Mouse (Mus musculus) small intestine, adult 2 months (tissue): ENCODE data around the gene Abat.

Experiments
- CTCF ChIP-seq: fragments of 200-500 bp; IDR thresholded peaks from 2 replicates; pipeline ENCODE4 v1.5.1; 2012; ENCODE audit warnings: low read depth, mild to moderate bottlenecking, control low read depth, inconsistent platforms, low read length, moderate library complexity, mixed read lengths; ENCODE audit not compliant: insufficient replicate concordance, insufficient read length; ENCODE audit errors: extremely low read depth
- POLR2A ChIP-seq: fragments of 200-500 bp; IDR thresholded peaks from 2 replicates; pipeline ENCODE4 v1.6.1; 2012; ENCODE audit warnings: low read depth, mild to moderate bottlenecking, control low read depth, inconsistent platforms, low read length, moderate library complexity

- TF ChIP-seq CTCF, result no peak
- TF ChIP-seq POLR2A, result no peak
Measured at GRCm38 (mm10) chr16:8612214-8613005, 99.2 kb downstream of the Abat start.
